Mouse (Mus musculus) liver, adult 2 months (tissue): ENCODE data around the gene Tor2a. TPM values are rescaled to one million over a fixed set of nuclear protein-coding genes. Genes with fewer than 3 reads are reported as not detected.

Experiments used
- DNase-seq: peaks from one replicate; pipeline ENCODE4 v3.0.0-alpha.2; 2011; ENCODE audit warnings: low read depth, low spot score; ENCODE audit errors: extremely low read depth
- H3K27ac ChIP-seq: fragments of 200-500 bp; replicated peaks from 2 replicates; pipeline ENCODE4 v1.5.1; 2012; ENCODE audit warnings: low read depth, mild to moderate bottlenecking, control low read depth, inconsistent platforms, low read length; ENCODE audit not compliant: insufficient read depth
- H3K27me3 ChIP-seq: fragments of 200-500 bp; 2 replicates; pipeline ENCODE4 v1.6.1; 2012; ENCODE audit warnings: mild to moderate bottlenecking, moderate library complexity, low read length, inconsistent platforms; ENCODE audit not compliant: control insufficient read depth, insufficient read depth
- H3K36me3 ChIP-seq: fragments of 200-500 bp; 2 replicates; pipeline ENCODE4 v1.6.1; 2012; ENCODE audit warnings: low read length, inconsistent platforms; ENCODE audit not compliant: control insufficient read depth, insufficient read depth
- H3K4me1 ChIP-seq: fragments of 200-500 bp; 2 replicates; pipeline ENCODE4 v1.6.1; 2011; ENCODE audit warnings: low read length; ENCODE audit not compliant: control insufficient read depth, insufficient read depth
- H3K4me3 ChIP-seq: fragments of 200-500 bp; 2 replicates; pipeline ENCODE4 v1.5.1; 2011; ENCODE audit warnings: low read depth, mild to moderate bottlenecking, control low read depth, low read length, moderate library complexity; ENCODE audit not compliant: insufficient read depth
- H3K79me2 ChIP-seq: fragments of 200-500 bp; 2 replicates; pipeline ENCODE4 v1.6.1; 2012; ENCODE audit warnings: inconsistent platforms, mild to moderate bottlenecking, low read length, moderate library complexity; ENCODE audit not compliant: control insufficient read depth, insufficient read depth
- H3K9ac ChIP-seq: fragments of 200-500 bp; 2 replicates; pipeline ENCODE4 v1.6.1; 2012; ENCODE audit warnings: low read depth, mild to moderate bottlenecking, control low read depth, inconsistent platforms, low read length
- CTCF ChIP-seq: fragments of 200-500 bp; IDR thresholded peaks from 2 replicates; pipeline ENCODE4 v1.5.1; 2011; ENCODE audit warnings: low read depth, low read length, control low read depth
- POLR2A ChIP-seq: fragments of 200-500 bp; IDR thresholded peaks from 2 replicates; pipeline ENCODE4 v1.6.1; 2011; ENCODE audit warnings: low read length, control low read depth; ENCODE audit not compliant: insufficient read depth; ENCODE audit errors: extremely low read depth
- WGBS: fragments of 180-500 bp; shearing (Covaris S2); methylation state at CpG from one replicate; pipeline ENCODE4 v1.1.7; 2018; 5-methylcytosine and 5-hydroxymethylcytosine counted together
- polyA plus RNA-seq: library from polyadenylated mRNA; depleted of rRNA; stranded (reverse); fragments of >200 nt; gene quantifications from 2 replicates; pipeline ENCODE4 v1.2.3, GENCODE M21; 2012; rRNA removed
- total RNA-seq: library from RNA; depleted of rRNA; stranded (reverse); fragments of >200 nt; gene quantifications from 2 replicates; pipeline ENCODE4 v1.2.3, GENCODE M21; 2014; rRNA removed

Gene Tor2a
- 26.6 and 35.6 TPM in 2 replicates for total RNA-seq
- 72.6 and 77.4 TPM in 2 replicates for polyA plus RNA-seq

DNA sequence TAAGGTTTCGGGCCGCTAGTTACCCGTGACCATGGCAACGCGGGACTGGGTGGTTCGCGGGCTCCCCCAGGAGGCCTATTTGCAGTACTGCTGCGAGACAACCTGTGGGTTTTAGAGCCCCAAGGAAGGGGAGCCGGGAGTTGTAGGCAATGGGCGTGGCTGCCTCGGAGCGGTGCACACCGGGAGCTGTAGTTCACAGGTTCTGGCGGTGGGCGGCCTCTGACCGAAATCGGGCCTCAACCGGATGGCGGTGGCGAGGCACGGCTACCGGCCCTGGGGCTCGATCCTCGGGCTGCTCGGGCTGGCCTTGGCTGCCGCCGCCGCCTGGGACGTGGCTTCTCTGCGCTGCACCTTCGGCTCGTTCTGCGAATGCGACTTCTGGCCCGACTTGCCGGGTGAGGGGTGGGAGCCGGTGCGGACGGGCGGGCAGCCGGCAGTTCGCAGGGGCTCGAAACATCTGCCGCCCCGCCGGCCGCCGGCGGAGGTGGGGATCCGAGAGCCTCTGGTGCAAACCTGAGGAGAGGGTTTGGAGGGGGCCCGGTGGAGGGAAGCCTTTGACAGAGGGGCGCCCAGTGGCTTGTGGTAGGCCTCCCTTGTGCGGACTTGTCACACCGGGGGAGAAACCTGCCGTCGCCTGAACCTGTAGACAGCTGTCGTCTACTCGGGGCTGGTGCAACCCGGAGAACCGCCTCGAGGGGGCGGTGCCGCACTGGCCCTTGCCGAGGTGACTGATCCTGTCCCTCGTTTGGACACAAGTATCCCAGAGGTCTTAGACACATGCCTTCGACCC lies at the start of gene Tor2a:
TSS of gene Tor2a (plus strand) at position 179 of the 790 bp plus-strand sequence.
- TF ChIP-seq POLR2A (peak; percentile 39; the same call in 1 of the 2 replicates), CTCF (peak; percentile 92)
- DNase-seq, result peak; percentile 90
- Histone ChIP-seq H3K27me3 (no peaks in the 10 kb centered on the region), H3K27ac (peak within 1 kb of the TSS; percentile 86), H3K79me2 (no peaks in the 10 kb centered on the region), H3K36me3 (no peaks in the 10 kb centered on the region; the same call in 1 of the 2 replicates), H3K4me1 (no peaks in the 10 kb centered on the region), H3K9ac (peak within 1 kb of the TSS; percentile 99), H3K4me3 (peak within 1 kb of the TSS; percentile 92)
- WGBS, result under 1% methylated on average over 66 of the region's 66 CpGs

DNA sequence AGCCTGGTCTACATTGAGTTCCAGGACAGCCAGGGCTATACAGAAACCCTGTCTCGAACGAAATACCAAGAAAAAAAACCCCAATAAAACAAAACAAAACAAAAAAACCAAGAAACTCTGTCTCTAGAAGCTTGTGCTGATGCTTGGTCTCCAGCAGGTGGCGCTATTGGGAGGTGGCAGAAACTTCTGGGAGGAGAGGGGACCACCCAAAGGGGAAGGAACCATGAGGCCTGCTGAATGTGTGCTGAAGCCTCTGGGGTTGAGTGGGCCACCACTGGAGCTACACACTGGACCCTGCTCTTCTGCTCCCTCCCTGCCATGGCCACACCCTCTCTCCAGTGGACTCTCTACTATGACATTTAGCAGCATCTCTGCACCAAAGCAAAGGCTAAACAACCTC lies 48.4 kb upstream of the Tor2a start:
- no peak overlapping the region for H3K9ac ChIP-seq
- WGBS, result 40% methylated on average over 3 of the region's 3 CpGs
- no peaks in the 10 kb centered on the region for H3K27me3 ChIP-seq
- peaks cover 36% of the 10 kb centered on the region for H3K36me3 ChIP-seq
- peaks cover 13% of the 10 kb centered on the region for H3K4me1 ChIP-seq
- H3K79me2 ChIP-seq, result peaks cover 37% of the 10 kb centered on the region
- no peak for DNase-seq
- TF ChIP-seq CTCF (peak; percentile 81), POLR2A (no peak)
- H3K27ac ChIP-seq, result no peak overlapping the region
- no peak overlapping the region for H3K4me3 ChIP-seq

DNA sequence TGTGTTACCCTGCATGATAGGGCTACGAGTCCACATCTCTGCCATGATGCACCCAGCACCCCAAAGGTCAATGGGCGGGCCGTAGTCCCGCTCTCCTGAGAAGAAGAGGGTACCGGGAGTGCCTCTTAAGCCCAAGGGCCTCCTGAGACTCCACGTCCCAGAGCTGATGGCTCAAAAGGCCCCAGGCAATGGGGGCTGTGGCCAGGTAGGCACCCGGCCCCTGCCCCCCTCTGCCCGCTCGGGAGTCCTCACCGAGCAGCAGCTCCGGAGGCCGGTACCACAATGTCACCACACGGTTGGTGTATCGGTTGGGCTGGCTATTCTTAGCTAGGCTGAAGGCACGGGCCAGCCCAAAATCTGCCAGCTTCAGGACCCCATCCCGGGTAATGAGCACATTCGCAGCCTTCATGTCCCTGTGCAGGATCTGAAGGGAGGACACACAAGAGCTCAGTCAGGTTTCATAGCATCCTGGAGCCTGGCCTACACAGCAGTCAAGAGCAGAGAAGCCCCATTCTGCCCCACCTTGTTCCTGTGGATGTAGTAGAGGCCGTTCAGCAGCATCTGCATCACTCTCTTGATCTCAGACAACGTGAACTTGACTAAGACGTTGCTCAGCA lies 47.4 kb upstream of the Tor2a start:
- DNase-seq, result no peak

DNA sequence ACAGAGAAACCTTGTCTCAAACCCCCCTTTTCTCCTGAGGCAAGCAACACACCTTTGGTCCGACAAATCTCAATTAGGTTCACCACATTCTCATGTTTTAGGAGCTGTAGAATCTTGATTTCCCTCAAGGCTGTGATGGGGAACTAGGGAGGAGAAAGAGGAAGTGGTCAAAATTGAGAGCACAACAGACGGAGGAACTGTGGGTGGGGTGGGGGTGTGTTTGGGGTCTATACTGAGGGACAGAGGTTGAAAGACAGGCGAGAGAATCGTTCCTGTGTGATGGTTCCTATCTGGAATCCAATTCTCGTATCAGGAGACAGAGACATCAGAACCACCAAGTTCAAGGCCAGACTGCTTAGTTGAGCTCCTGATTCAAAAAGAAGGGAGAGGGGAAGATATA lies 46.6 kb upstream of the Tor2a start:
- Histone ChIP-seq H3K4me3 (no peak overlapping the region), H3K27me3 (no peaks in the 10 kb centered on the region), H3K4me1 (peaks cover 21% of the 10 kb centered on the region), H3K9ac (no peak overlapping the region), H3K27ac (no peak overlapping the region), H3K36me3 (peaks cover 36% of the 10 kb centered on the region), H3K79me2 (peaks cover 37% of the 10 kb centered on the region)
- TF ChIP-seq CTCF (no peak), POLR2A (no peak)
- 75% methylated on average over 5 of the region's 5 CpGs for WGBS
- no peak for DNase-seq

More for the DNA sequence above, 47.4 kb upstream of the Tor2a start:
- Histone ChIP-seq H3K27me3 (no peaks in the 10 kb centered on the region), H3K79me2 (peaks cover 37% of the 10 kb centered on the region), H3K4me1 (peaks cover 22% of the 10 kb centered on the region), H3K9ac (no peak overlapping the region), H3K36me3 (peaks cover 36% of the 10 kb centered on the region), H3K4me3 (no peak overlapping the region), H3K27ac (no peak overlapping the region)
- no peak for TF ChIP-seq POLR2A
- TF ChIP-seq CTCF, result no peak
- 88% methylated on average over 20 of the region's 20 CpGs for WGBS

DNA sequence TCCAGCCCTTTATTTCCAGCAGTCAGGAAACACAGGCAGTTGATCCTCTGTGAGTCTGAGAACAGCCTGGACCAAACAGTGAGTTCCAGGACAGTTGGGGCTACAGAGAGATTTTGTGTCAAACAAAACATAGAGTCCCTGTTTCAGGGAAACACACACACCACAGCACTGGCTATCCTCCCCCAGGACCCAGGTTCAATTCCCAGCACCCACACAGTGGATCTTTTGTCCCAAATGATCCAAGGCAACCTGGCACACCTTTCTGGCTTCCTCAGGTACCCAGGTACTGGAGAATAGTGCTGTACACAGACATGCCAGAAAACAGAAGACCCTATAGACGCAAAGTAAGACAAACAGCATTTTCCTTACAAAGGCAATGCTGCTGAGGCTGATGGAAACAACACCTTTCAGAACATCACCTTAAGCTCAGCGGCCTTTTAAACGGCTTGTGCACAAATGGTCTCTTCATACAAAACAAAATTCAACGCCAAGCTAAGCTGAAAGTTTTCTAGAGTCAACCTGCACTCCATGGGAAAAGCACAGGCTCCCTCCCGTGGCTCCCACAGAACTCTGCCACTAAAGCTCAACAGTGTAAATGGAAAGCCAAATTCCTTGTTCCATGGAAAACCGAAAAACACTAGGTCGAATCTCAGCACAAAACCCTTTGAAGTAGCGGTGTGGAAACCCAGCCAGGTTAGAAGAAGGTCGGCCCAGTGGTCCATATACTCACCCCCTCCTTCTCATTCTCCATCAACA lies 45.6 kb upstream of the Tor2a start:
- peaks cover 28% of the 10 kb centered on the region for H3K36me3 ChIP-seq
- H3K27me3 ChIP-seq, result no peaks in the 10 kb centered on the region
- H3K4me1 ChIP-seq, result peaks cover 22% of the 10 kb centered on the region
- peak overlapping the region; percentile 77 for H3K4me3 ChIP-seq
- DNase-seq, result no peak
- peak overlapping the region; percentile 45 for H3K27ac ChIP-seq
- TF ChIP-seq CTCF (no peak; the same call in 1 of the 2 replicates), POLR2A (no peak)
- H3K79me2 ChIP-seq, result peaks cover 37% of the 10 kb centered on the region
- peak overlapping the region; percentile 98 for H3K9ac ChIP-seq
- 15% methylated on average over 9 of the region's 9 CpGs for WGBS
